ENCODE assay signal across 20 mouse cellular contexts in the genomic region with DNA sequence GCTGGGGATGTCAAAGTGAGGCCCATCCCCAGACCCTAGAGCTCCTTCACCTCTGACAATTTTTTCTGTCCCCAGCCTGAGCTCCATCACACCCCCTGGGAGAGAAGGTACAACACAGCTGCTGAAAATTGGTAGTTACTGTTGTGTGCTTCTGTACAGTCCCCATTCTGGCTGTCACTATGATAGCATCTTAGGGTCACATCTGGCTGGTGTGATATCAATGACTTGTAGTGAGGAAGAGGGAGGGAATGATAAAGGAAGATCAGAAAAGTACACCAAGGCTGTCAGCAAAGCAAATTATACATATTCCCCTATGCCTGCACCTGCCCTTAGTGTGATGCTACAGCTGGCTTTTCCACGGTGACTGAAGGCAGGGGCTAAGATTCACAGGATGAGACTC.
DNase-seq lines count a peak whose midpoint lies in the region; ATAC-seq and TF ChIP-seq lines count a peak whose summit lies in the region.
"Had no signal": no experiment of that assay in that cellular context is flagged by ENCODE, and none has a peak within 500 bp of the region (broad histone marks: within the 10 kb centered on the region; RNA-seq: fewer than 3 reads in every experiment).

No protein-coding gene starts in this region.

- no peak for TF ChIP-seq CTCF in MEL (IDR thresholded peaks at IDR 0.05 in 2 of 3, conservative IDR thresholded peaks at IDR 0.05 in 1 of 3; ENCODE audit: control insufficient read depth in 1 of 3, insufficient read depth in 1 of 3, low read depth in 2 of 3, low read length in 3 of 3, poor library complexity in 1 of 3, severe bottlenecking in 1 of 3)

- peaks cover 19 to 47% of the 10 kb centered on the region in 2 experiments for H3K4me1 ChIP-seq in MEL (ENCODE audit: control insufficient read depth in 1 of 2, insufficient read depth in 2 of 2, low read length in 2 of 2)
- H3K4me1 ChIP-seq in liver, embryonic 15.5 days (replicated peaks), result peaks cover 48% of the 10 kb centered on the region
- H3K4me1 ChIP-seq: embryonic facial prominence, embryonic 13.5 days; forebrain, embryonic 12.5 days; hindbrain, embryonic 12.5 days had no signal

- intact Hi-C loops in heart, postnatal 25 days (cut with DNase I), result no loop called here

- H3K9me3 ChIP-seq in MEL (replicated peaks; ENCODE audit: insufficient read depth, low read length), result no peaks in the 10 kb centered on the region
- H3K9me3 ChIP-seq in liver, embryonic 15.5 days (replicated peaks), result no peaks in the 10 kb centered on the region
- H3K9me3 ChIP-seq: embryonic facial prominence, embryonic 13.5 days; forebrain, embryonic 12.5 days; heart, embryonic 13.5 days; hindbrain, embryonic 12.5 days had no signal

- H3K9ac ChIP-seq in MEL (ENCODE audit: control insufficient read depth, low read depth, low read length, poor library complexity, severe bottlenecking), result no peak overlapping the region
- no peak overlapping the region for H3K9ac ChIP-seq in liver, embryonic 15.5 days
- H3K9ac ChIP-seq: embryonic facial prominence, embryonic 13.5 days; forebrain, embryonic 12.5 days; heart, embryonic 13.5 days; hindbrain, embryonic 12.5 days had no signal

- H3K4me2 ChIP-seq in liver, embryonic 15.5 days, result peak overlapping the region; percentile 23
- H3K4me2 ChIP-seq: embryonic facial prominence, embryonic 13.5 days; forebrain, embryonic 12.5 days; heart, embryonic 13.5 days; hindbrain, embryonic 12.5 days had no signal

- DNase-seq in MEL (ENCODE audit: low read depth, low spot score), result no peak
- peak; percentile 55 for DNase-seq in c-Kit-positive CD71-positive TER-119-positive erythroid progenitor cells, embryonic 14.5 days (ENCODE audit: low spot score)
- DNase-seq in heart, postnatal 25 days (ENCODE audit: low spot score), result no peak
- no peak for DNase-seq in thymus, postnatal 10 days (ENCODE audit: low spot score in 2 of 2)
- DNase-seq in kidney, adult 11 months, result no peak
- DNase-seq: adrenal gland, adult 2 months; adrenal gland, postnatal 25 days; cerebellum, adult 18-20 months; cerebellum, adult 9-11 months; cerebellum, postnatal 36 days; gastrocnemius, postnatal 25 days; heart, postnatal 4 days had no signal

- H3K27ac ChIP-seq in MEL (ENCODE audit: control insufficient read depth, low read depth, low read length), result no peak overlapping the region
- H3K27ac ChIP-seq in liver, embryonic 15.5 days (replicated peaks), result no peak overlapping the region
- H3K27ac ChIP-seq: embryonic facial prominence, embryonic 13.5 days; forebrain, embryonic 12.5 days; heart, embryonic 13.5 days; hindbrain, embryonic 12.5 days had no signal

- H3K4me3 ChIP-seq in MEL (ENCODE audit: control insufficient read depth in 1 of 2, insufficient read depth in 1 of 2, low read depth in 2 of 2, low read length in 2 of 2), result no peak overlapping the region
- H3K4me3 ChIP-seq in liver, embryonic 15.5 days (replicated peaks), result no peak overlapping the region
- H3K4me3 ChIP-seq: embryonic facial prominence, embryonic 13.5 days; forebrain, embryonic 12.5 days; heart, embryonic 13.5 days; hindbrain, embryonic 12.5 days had no signal

- no peaks in the 10 kb centered on the region for H3K79me2 ChIP-seq in MEL (ENCODE audit: control insufficient read depth, insufficient read depth, low read length, poor library complexity)

- H3K27me3 ChIP-seq in MEL (ENCODE audit: control insufficient read depth in 1 of 2, insufficient read depth in 2 of 2, low read length in 2 of 2), result no peaks in the 10 kb centered on the region
- no peaks in the 10 kb centered on the region for H3K27me3 ChIP-seq in liver, embryonic 15.5 days
- H3K27me3 ChIP-seq: embryonic facial prominence, embryonic 13.5 days; forebrain, embryonic 12.5 days; heart, embryonic 13.5 days; hindbrain, embryonic 12.5 days had no signal

- peak; percentile 75 for ATAC-seq in liver, embryonic 15.5 days (ENCODE audit: insufficient read depth)
- peak; percentile 45 for ATAC-seq in megakaryocyte-erythroid progenitor cell, adult 5-6 weeks (replicated peaks; ENCODE audit: low FRiP score, low TSS enrichment, poor library complexity, severe bottlenecking)
- ATAC-seq: forebrain, embryonic 16.5 days; hindbrain, embryonic 16.5 days had no signal

- H3K36me3 ChIP-seq in MEL (ENCODE audit: control insufficient read depth in 1 of 2, insufficient read depth in 2 of 2, low read length in 2 of 2), result peaks cover 0 to 40% of the 10 kb centered on the region in 2 experiments; a peak in 2 of 4 replicates
- no peaks in the 10 kb centered on the region for H3K36me3 ChIP-seq in liver, embryonic 15.5 days (replicated peaks)
- H3K36me3 ChIP-seq: forebrain, embryonic 12.5 days; hindbrain, embryonic 12.5 days had no signal

- peak; percentile 38 to 42; a peak in 2 of 4 replicates for TF ChIP-seq EP300 in MEL (IDR thresholded peaks at IDR 0.05; ENCODE audit: low read depth in 1 of 2, low read length in 2 of 2)

- no peak for TF ChIP-seq RAD21 in MEL (IDR thresholded peaks at IDR 0.05; ENCODE audit: low read depth, low read length)

- no peak for TF ChIP-seq POLR2A in MEL (IDR thresholded peaks at IDR 0.05; ENCODE audit: control insufficient read depth in 1 of 2, insufficient read depth in 1 of 2, low read depth in 1 of 2, low read length in 2 of 2, poor library complexity in 1 of 2)

- WGBS in liver, embryonic 15.5 days (ENCODE audit: insufficient replicate concordance), result 39% methylated on average over 1 of the region's 1 CpGs

TF ChIP-seq in MEL, 35 proteins besides CTCF, POLR2A, EP300 and RAD21:
- TF ChIP-seq ETS1 (IDR thresholded peaks at IDR 0.05; ENCODE audit: low read depth, low read length), result no peak
- TF ChIP-seq GATA1 (IDR thresholded peaks at IDR 0.05; ENCODE audit: low read depth, low read length), result peak; percentile 50
- TF ChIP-seq MAFK (IDR thresholded peaks at IDR 0.05; ENCODE audit: borderline replicate concordance, low read depth, low read length), result no peak
- TF ChIP-seq TAL1 (IDR thresholded peaks at IDR 0.05; ENCODE audit: low read length), result peak; percentile 14; the same call in 1 of the 2 replicates
- TF ChIP-seq TCF12 (IDR thresholded peaks at IDR 0.05; ENCODE audit: low read depth, low read length), result peak; percentile 60
